Mouse (Mus musculus): ENCODE data around the gene Rnf31.

- peak; percentile 71; the same call in 1 of the 2 replicates for TF ChIP-seq EP300 (IDR thresholded peaks at IDR 0.05; ENCODE audit: low read depth)
- no peak for TF ChIP-seq CTCF (IDR thresholded peaks at IDR 0.05; ENCODE audit: low read depth)
Observed at GRCm38 (mm10) chr14:55591331-55591891, at the start of gene Rnf31.
